Mouse (Mus musculus): ENCODE measurements around the gene Wscd2.

GRCm38 (mm10) chr5:113459942-113460341, 30.2 kb upstream of the Wscd2 start:
- TF ChIP-seq CTCF (conservative IDR thresholded peaks at IDR 0.05; ENCODE audit: low read length) (no peak), NANOG (IDR thresholded peaks at IDR 0.05; ENCODE audit: borderline replicate concordance, low read length) (no peak), POU5F1 (IDR thresholded peaks at IDR 0.05; ENCODE audit: borderline replicate concordance, low read length) (no peak)
